28 mouse cellular contexts compared by ENCODE assay signal in genomic region chr4:105877246-105877645, GRCm38 (mm10).
"Had no signal": no experiment of that assay in that cellular context is flagged by ENCODE, and none has a peak within 500 bp of the region (broad histone marks: within the 10 kb centered on the region; RNA-seq: fewer than 3 reads in every experiment).

No protein-coding gene starts in this region.

- H3K9me3 ChIP-seq: heart, embryonic 13.5 days; heart, embryonic 15.5 days; hindbrain, embryonic 13.5 days; hindbrain, embryonic 15.5 days; kidney, embryonic 15.5 days; limb, embryonic 10.5 days; limb, embryonic 12.5 days; liver, embryonic 13.5 days; liver, embryonic 15.5 days had no signal

- H3K4me3 ChIP-seq: heart, embryonic 13.5 days; heart, embryonic 15.5 days; hindbrain, embryonic 13.5 days; hindbrain, embryonic 15.5 days; kidney, embryonic 15.5 days; left cerebral cortex, adult 2 months; limb, embryonic 10.5 days; limb, embryonic 12.5 days; liver, embryonic 13.5 days; liver, embryonic 15.5 days had no signal

- H3K27me3 ChIP-seq: heart, embryonic 13.5 days; heart, embryonic 15.5 days; hindbrain, embryonic 13.5 days; hindbrain, embryonic 15.5 days; limb, embryonic 12.5 days; liver, embryonic 13.5 days; liver, embryonic 15.5 days had no signal

- H3K27ac ChIP-seq: heart, embryonic 13.5 days; heart, embryonic 15.5 days; hindbrain, embryonic 13.5 days; hindbrain, embryonic 15.5 days; hindbrain, postnatal 0 days; kidney, embryonic 15.5 days; kidney, postnatal 0 days; left cerebral cortex, adult 2 months; limb, embryonic 10.5 days; limb, embryonic 12.5 days; liver, embryonic 13.5 days; liver, embryonic 15.5 days had no signal

- H3K4me2 ChIP-seq: heart, embryonic 11.5 days; heart, embryonic 13.5 days; heart, embryonic 15.5 days; hindbrain, embryonic 13.5 days; hindbrain, embryonic 15.5 days; kidney, embryonic 15.5 days; limb, embryonic 12.5 days; liver, embryonic 11.5 days; liver, embryonic 13.5 days; liver, embryonic 15.5 days had no signal

- DNase-seq: gastrocnemius, postnatal 14 days; gastrocnemius, postnatal 36 days; heart, adult 18-20 months; heart, postnatal 14 days; heart, postnatal 36 days; kidney, adult 11 months; kidney, adult 2 months; kidney, adult 9 months; kidney, postnatal 14 days; kidney, postnatal 36 days; layer of hippocampus, adult 9-11 months; layer of hippocampus, postnatal 36 days; liver; liver, embryonic 13.5 days had no signal

- H3K4me1 ChIP-seq: hindbrain, embryonic 13.5 days; hindbrain, embryonic 15.5 days; kidney, embryonic 15.5 days; liver, embryonic 13.5 days; liver, embryonic 15.5 days had no signal

- H3K9ac ChIP-seq: heart, embryonic 13.5 days; heart, embryonic 15.5 days; hindbrain, embryonic 13.5 days; hindbrain, embryonic 15.5 days; kidney, embryonic 15.5 days; limb, embryonic 12.5 days; liver, embryonic 13.5 days; liver, embryonic 15.5 days had no signal

- ATAC-seq: hindbrain, postnatal 0 days; intestine, embryonic 16.5 days had no signal

- H3K36me3 ChIP-seq: heart, embryonic 13.5 days; heart, embryonic 15.5 days; hindbrain, embryonic 13.5 days; hindbrain, embryonic 15.5 days; kidney, embryonic 15.5 days; limb, embryonic 10.5 days; limb, embryonic 12.5 days; liver, embryonic 13.5 days; liver, embryonic 15.5 days had no signal
